Mouse (Mus musculus): ENCODE data around the gene Tmem258. TPM values are rescaled to one million over a fixed set of nuclear protein-coding genes. Genes with fewer than 3 reads are reported as not detected.

Gene Tmem258
- total RNA-seq, 4 experiments from 2014 or later = 70.4 to 87.1 (median 72.2) TPM

GRCm38 (mm10) chr19:10221585-10221984, 17.8 kb downstream of the Tmem258 start:
- no peak for DNase-seq (ENCODE audit: low spot score in 2 of 2)

GRCm38 (mm10) chr19:10222656-10223055, 18.8 kb downstream of the Tmem258 start:
- no peak for DNase-seq (ENCODE audit: low spot score in 2 of 2)

GRCm38 (mm10) chr19:10223561-10223960, 19.7 kb downstream of the Tmem258 start:
- no peak for DNase-seq (ENCODE audit: low spot score in 2 of 2)

GRCm38 (mm10) chr19:10224637-10225453, 21.0 kb downstream of the Tmem258 start:
- DNase-seq (ENCODE audit: low spot score in 2 of 2) = no peak

- DNase-seq (ENCODE audit: low spot score in 2 of 2) = no peak
Measured at GRCm38 (mm10) chr19:10225767-10226166, 22.0 kb downstream of the Tmem258 start.

- DNase-seq (ENCODE audit: low spot score in 2 of 2) = no peak
Measured at GRCm38 (mm10) chr19:10231016-10231415, 27.2 kb downstream of the Tmem258 start.

GRCm38 (mm10) chr19:10231871-10232270, 28.1 kb downstream of the Tmem258 start:
- no peak for DNase-seq (ENCODE audit: low spot score in 2 of 2)

- DNase-seq (ENCODE audit: low spot score in 2 of 2) = peak in 1 of 2 experiments; percentile 64
Measured at GRCm38 (mm10) chr19:10232327-10233017, 28.7 kb downstream of the Tmem258 start.

GRCm38 (mm10) chr19:10235784-10236565, 32.2 kb downstream of the Tmem258 start:
- no peak for DNase-seq (ENCODE audit: low spot score in 2 of 2)

- DNase-seq (ENCODE audit: low spot score in 2 of 2) = no peak
Measured at GRCm38 (mm10) chr19:10238477-10238876, 34.7 kb downstream of the Tmem258 start.

- DNase-seq (ENCODE audit: low spot score in 2 of 2) = no peak
Measured at GRCm38 (mm10) chr19:10239419-10239818, 35.6 kb downstream of the Tmem258 start.

- no peak for DNase-seq (ENCODE audit: low spot score in 2 of 2)
Measured at GRCm38 (mm10) chr19:10239975-10240653, 36.3 kb downstream of the Tmem258 start.

- peak in 1 of 2 experiments; percentile 58 for DNase-seq (ENCODE audit: low spot score in 2 of 2)
Measured at GRCm38 (mm10) chr19:10240654-10241305, 37.0 kb downstream of the Tmem258 start, which contains the start of gene Myrf. Myrf (minus strand) TSS chr19:10240748.

GRCm38 (mm10) chr19:10242916-10243315, 39.1 kb downstream of the Tmem258 start:
- DNase-seq (ENCODE audit: low spot score in 2 of 2) = peak in 1 of 2 experiments; percentile 63

GRCm38 (mm10) chr19:10244183-10244582, 40.4 kb downstream of the Tmem258 start:
- DNase-seq (ENCODE audit: low spot score in 2 of 2) = peak; percentile 48 to 55

- no peak for DNase-seq (ENCODE audit: low spot score in 2 of 2)
Measured at GRCm38 (mm10) chr19:10247165-10247564, 43.4 kb downstream of the Tmem258 start.

GRCm38 (mm10) chr19:10248128-10248527, 44.3 kb downstream of the Tmem258 start:
- DNase-seq (ENCODE audit: low spot score in 2 of 2) = no peak
